Mouse (Mus musculus) inflammation-experienced regulatory T-cells, adult 6 months (primary cell): Measurements from ENCODE around the gene Olfr1115. TPM values are rescaled to one million over a fixed set of nuclear protein-coding genes. Genes with fewer than 3 reads are reported as not detected.
"Not testable (repeated sequence)": the region's sequence is repeated elsewhere in the genome, so short reads cannot be mapped to it uniquely, and the experiment has no call there.

Source experiments
- ATAC-seq: one replicate; pipeline ENCODE4 v1.8.0; 2017
- polyA plus RNA-seq, 3 experiments: library from polyadenylated mRNA; unstranded; fragments of 100-300 nt; shearing (Covaris generic); gene quantifications; one replicate each; pipeline ENCODE4 v1.2.1; 2017

Gene Olfr1115
- not detected for polyA plus RNA-seq

GRCm38 (mm10) chr2:87247713-87248112 lies at the start of gene Olfr1115:
Gene Olfr1115, plus strand, starts transcription at chr2:87248013.
- ATAC-seq, result no peak

- no peak for ATAC-seq
Observed at GRCm38 (mm10) chr2:87208670-87209069, 39.1 kb upstream of the Olfr1115 start, which contains the start of gene Olfr1113. Gene Olfr1113, plus strand, starts transcription at chr2:87208970.

GRCm38 (mm10) chr2:87267234-87267633 lies 19.4 kb downstream of the Olfr1115 start, which contains the start of gene Olfr1116:
Gene Olfr1116, plus strand, starts transcription at chr2:87267534.
- no peak for ATAC-seq

GRCm38 (mm10) chr2:87293977-87294376 lies 46.2 kb downstream of the Olfr1115 start:
- not testable (repeated sequence) for ATAC-seq

Other genes with a start within 250 kb of the Olfr1115 start
- not detected for gene Olfr1102, start 249.6 kb upstream of the Olfr1115 start, polyA plus RNA-seq
- gene Olfr1104, start 220.9 kb upstream of the Olfr1115 start, polyA plus RNA-seq, result not detected
- gene Olfr1105, start 211.5 kb upstream of the Olfr1115 start, polyA plus RNA-seq, result not detected
- gene Olfr1106, start 195.7 kb upstream of the Olfr1115 start, polyA plus RNA-seq, result not detected
- gene Olfr1107, start 172.2 kb upstream of the Olfr1115 start, polyA plus RNA-seq, result not detected
- gene Olfr1109, start 152.0 kb upstream of the Olfr1115 start, polyA plus RNA-seq, result not detected
- not detected for gene Olfr259, start 133.4 kb upstream of the Olfr1115 start, polyA plus RNA-seq
- not detected for gene Olfr1110, start 107.7 kb upstream of the Olfr1115 start, polyA plus RNA-seq
- gene Olfr1111, start 95.4 kb upstream of the Olfr1115 start, polyA plus RNA-seq, result not detected
- gene Olfr1112, start 60.2 kb upstream of the Olfr1115 start, polyA plus RNA-seq, result not detected
- not detected for gene Olfr1113, start 39.0 kb upstream of the Olfr1115 start, polyA plus RNA-seq
- gene Olfr1116, start 19.5 kb downstream of the Olfr1115 start, polyA plus RNA-seq, result under 1 TPM in 1 of 3 experiments, not detected in 2; 0.04 TPM
- gene Olfr1118, start 59.6 kb downstream of the Olfr1115 start, polyA plus RNA-seq, result not detected
- gene Olfr1120, start 106.8 kb downstream of the Olfr1115 start, polyA plus RNA-seq, result not detected
- gene Olfr1121, start 121.9 kb downstream of the Olfr1115 start, polyA plus RNA-seq, result not detected
- not detected for gene Olfr1122, start 137.8 kb downstream of the Olfr1115 start, polyA plus RNA-seq
- gene Olfr1123, start 168.6 kb downstream of the Olfr1115 start, polyA plus RNA-seq, result not detected
- 1 to 10 TPM in 1 of 3 experiments, under 1 TPM in 1, not detected in 1; 0.88 to 2.6 TPM for gene Olfr1124, start 182.3 kb downstream of the Olfr1115 start, polyA plus RNA-seq
- not detected for gene Olfr1126, start 205.9 kb downstream of the Olfr1115 start, polyA plus RNA-seq
- not detected for gene Pramel7, start 249.1 kb downstream of the Olfr1115 start, polyA plus RNA-seq